Mouse (Mus musculus) bone marrow, adult 2 months (tissue): ENCODE data around the gene Med11.

Experiments used
- CTCF ChIP-seq: fragments of 200-500 bp; IDR thresholded peaks from 2 replicates; pipeline ENCODE4 v1.5.1; 2011; ENCODE audit warnings: low read length, control low read depth; ENCODE audit not compliant: control insufficient read depth, insufficient read depth
- POLR2A ChIP-seq: fragments of 200-500 bp; IDR thresholded peaks from 2 replicates; pipeline ENCODE4 v1.6.1; 2011; ENCODE audit warnings: low read depth, mild to moderate bottlenecking, control low read depth, low read length, borderline replicate concordance; ENCODE audit not compliant: control insufficient read depth

DNA sequence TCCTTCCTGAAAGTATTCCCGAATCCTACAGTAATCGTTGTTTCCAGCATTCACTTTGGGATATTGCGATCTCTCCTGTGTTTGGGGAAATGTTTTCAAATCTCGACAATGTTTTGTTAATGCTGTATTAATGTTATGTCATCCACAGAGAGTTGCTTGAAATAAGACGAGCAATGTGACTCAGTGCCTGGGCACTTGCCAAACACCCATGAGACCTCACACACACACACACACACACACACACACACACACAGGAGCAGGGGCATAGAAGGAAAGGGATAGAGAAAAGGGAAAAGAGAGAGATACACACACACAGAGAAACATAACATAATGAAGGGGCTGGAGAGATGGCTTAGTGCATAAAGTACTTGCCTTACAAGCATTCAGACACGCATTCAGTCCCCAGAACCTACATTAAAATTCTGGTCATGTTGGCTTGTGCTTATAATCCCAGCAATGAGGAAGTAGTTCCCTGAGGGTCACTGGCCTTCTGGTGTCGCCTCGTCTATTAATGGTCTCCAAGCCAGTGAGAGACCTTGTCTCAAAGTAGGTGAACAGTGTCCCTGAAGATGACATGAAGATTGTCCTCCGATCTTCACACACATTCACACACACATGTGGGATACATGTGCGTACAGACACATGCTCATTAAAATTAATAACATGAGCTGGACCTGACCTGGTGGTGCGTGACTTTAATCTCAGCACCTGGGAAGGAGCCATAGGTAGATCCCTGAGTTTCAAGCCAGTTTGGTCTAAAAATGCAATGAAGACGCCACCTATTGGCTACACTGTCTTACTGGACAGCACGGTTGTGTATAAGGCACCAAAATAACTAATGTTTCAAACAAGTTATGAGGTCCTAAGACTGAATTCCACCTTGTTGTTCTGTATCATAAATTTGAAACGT is 48.1 kb downstream of the Med11 start:
- TF ChIP-seq CTCF: no peak
- no peak for TF ChIP-seq POLR2A
